20 mouse cellular contexts compared by ENCODE assay signal in genomic region chr1:92978645-92979044, GRCm38 (mm10). TPM values are rescaled to one million over a fixed set of nuclear protein-coding genes. Genes with fewer than 3 reads are reported as not detected.
DNase-seq lines count a peak whose midpoint lies in the region; ATAC-seq lines count a peak whose summit lies in the region.
"Had no signal": no experiment of that assay in that cellular context is flagged by ENCODE, and none has a peak within 500 bp of the region (broad histone marks: within the 10 kb centered on the region; RNA-seq: fewer than 3 reads in every experiment).

No protein-coding gene starts in this region.

- H3K27me3 ChIP-seq in heart, embryonic 13.5 days (replicated peaks), result peaks cover 22% of the 10 kb centered on the region
- H3K27me3 ChIP-seq: liver, embryonic 15.5 days had no signal

- no peak overlapping the region for H3K4me3 ChIP-seq in heart, embryonic 13.5 days
- H3K4me3 ChIP-seq: embryonic facial prominence, embryonic 12.5 days; layer of hippocampus, adult 2 months; left cerebral cortex, adult 2 months; limb, embryonic 13.5 days; liver, embryonic 15.5 days; midbrain, embryonic 10.5 days had no signal

- no peak for DNase-seq in heart, adult 9 months (ENCODE audit: low spot score in 2 of 2)
- DNase-seq in 3134 (ENCODE audit: extremely low read depth, insufficient read length, low spot score), result peak; percentile 45
- peak; percentile 68 for DNase-seq in 3T3-L1 (ENCODE audit: low read depth, low spot score)
- DNase-seq in WW6 (ENCODE audit: low read depth, low spot score), result peak; percentile 7
- no peak for DNase-seq in gastrocnemius, postnatal 25 days
- DNase-seq in cerebellum, adult 9-10 months, result no peak
- no peak for DNase-seq in spleen, adult 12 weeks (ENCODE audit: low spot score)
- DNase-seq: cerebellum, postnatal 14 days; gastrocnemius, postnatal 36 days had no signal

- ATAC-seq in heart, embryonic 13.5 days (ENCODE audit: extremely low read depth, insufficient number of reproducible peaks, low FRiP score, low TSS enrichment), result no peak
- ATAC-seq: activated CD4-positive, CD25-positive, alpha-beta regulatory T cell, adult 4 months had no signal

- H3K9me3 ChIP-seq in heart, embryonic 13.5 days, result no peaks in the 10 kb centered on the region
- H3K9me3 ChIP-seq: embryonic facial prominence, embryonic 12.5 days; limb, embryonic 13.5 days; liver, embryonic 15.5 days; midbrain, embryonic 10.5 days had no signal

- peak overlapping the region; percentile 38 for H3K4me2 ChIP-seq in heart, embryonic 13.5 days
- H3K4me2 ChIP-seq: embryonic facial prominence, embryonic 12.5 days; limb, embryonic 13.5 days; liver, embryonic 15.5 days had no signal

- 30% methylated on average over 7 of the region's 7 CpGs for WGBS in heart, embryonic 13.5 days

- H3K9ac ChIP-seq in heart, embryonic 13.5 days, result 0 out of 2 replicates have a peak overlapping the region, but pooled peaks have one; percentile 14
- H3K9ac ChIP-seq: embryonic facial prominence, embryonic 12.5 days; limb, embryonic 13.5 days; liver, embryonic 15.5 days had no signal

- H3K36me3 ChIP-seq in heart, embryonic 13.5 days, result no peaks in the 10 kb centered on the region
- H3K36me3 ChIP-seq: embryonic facial prominence, embryonic 12.5 days; limb, embryonic 13.5 days; liver, embryonic 15.5 days; midbrain, embryonic 10.5 days had no signal

- peaks cover 57% of the 10 kb centered on the region for H3K4me1 ChIP-seq in heart, embryonic 13.5 days
- H3K4me1 ChIP-seq: embryonic facial prominence, embryonic 12.5 days had no signal

- H3K27ac ChIP-seq in heart, embryonic 13.5 days (replicated peaks), result no peak overlapping the region
- H3K27ac ChIP-seq: embryonic facial prominence, embryonic 12.5 days; layer of hippocampus, adult 2 months; left cerebral cortex, adult 2 months; limb, embryonic 13.5 days; liver, embryonic 15.5 days; midbrain, embryonic 10.5 days had no signal

RNA-seq across cellular contexts. Expression of gene Aqp12, which starts 27.5 kb away (rescaled TPM):
- polyA plus RNA-seq in heart, embryonic 13.5 days (2015; fragmentation: Nextera tagmentation; extraction: Ambion mirVana), result not detected in 2 replicates
- total RNA-seq in gastrocnemius, postnatal 25 days (2021), result not detected
- total RNA-seq: gastrocnemius, postnatal 36 days; layer of hippocampus, adult 2 months; left cerebral cortex, adult 2 months had no signal
- polyA plus RNA-seq: activated CD4-positive, CD25-positive, alpha-beta regulatory T cell, adult 4 months; embryonic facial prominence, embryonic 12.5 days; frontal cortex, adult 2 months; hindbrain, embryonic 11.5 days; kidney, embryonic 16.5 days; limb, embryonic 13.5 days; liver, embryonic 15.5 days; midbrain, embryonic 10.5 days had no signal

RNA-seq across cellular contexts. Expression of gene Gpr35, which starts 28.0 kb away (rescaled TPM):
- polyA plus RNA-seq in heart, embryonic 13.5 days (2015; fragmentation: Nextera tagmentation; extraction: Ambion mirVana), result 0.14 and 0.48 TPM in 2 replicates
- total RNA-seq in gastrocnemius, postnatal 25 days (2021), result under 1 TPM; 0.23 to 0.27 TPM
- polyA plus RNA-seq: hindbrain, embryonic 11.5 days had no signal

RNA-seq across cellular contexts. Expression of gene Capn10, which starts 44.5 kb away (rescaled TPM):
- 14.9 and 15.8 TPM in 2 replicates for polyA plus RNA-seq in heart, embryonic 13.5 days (2015; fragmentation: Nextera tagmentation; extraction: Ambion mirVana)
- 1 to 10 TPM; 4.4 to 5.5 TPM for total RNA-seq in gastrocnemius, postnatal 25 days (2021)

Comparison
In these comparisons a context has a peak if more than half of its experiments do, and no peak if none do; other contexts are left out.
1. DNase-seq: peak in 3134 (single experiment), 3T3-L1 (single experiment) and WW6 (single experiment); none in heart, adult 9 months (0 of 2), gastrocnemius, postnatal 25 days (single experiment), cerebellum, adult 9-10 months (single experiment) and spleen, adult 12 weeks (single experiment).